Mouse (Mus musculus) kidney, postnatal 14 days (tissue): ENCODE measurements around the gene Plcd3.

Source experiments
- DNase-seq: peaks from one replicate; pipeline ENCODE4 v3.0.0; 2022; ENCODE audit warnings: mixed read lengths

Plcd3 gene

GRCm38 (mm10) chr11:103116959-103117590 is 15.6 kb upstream of the Plcd3 start:
- DNase-seq: peak; percentile 84

DNA sequence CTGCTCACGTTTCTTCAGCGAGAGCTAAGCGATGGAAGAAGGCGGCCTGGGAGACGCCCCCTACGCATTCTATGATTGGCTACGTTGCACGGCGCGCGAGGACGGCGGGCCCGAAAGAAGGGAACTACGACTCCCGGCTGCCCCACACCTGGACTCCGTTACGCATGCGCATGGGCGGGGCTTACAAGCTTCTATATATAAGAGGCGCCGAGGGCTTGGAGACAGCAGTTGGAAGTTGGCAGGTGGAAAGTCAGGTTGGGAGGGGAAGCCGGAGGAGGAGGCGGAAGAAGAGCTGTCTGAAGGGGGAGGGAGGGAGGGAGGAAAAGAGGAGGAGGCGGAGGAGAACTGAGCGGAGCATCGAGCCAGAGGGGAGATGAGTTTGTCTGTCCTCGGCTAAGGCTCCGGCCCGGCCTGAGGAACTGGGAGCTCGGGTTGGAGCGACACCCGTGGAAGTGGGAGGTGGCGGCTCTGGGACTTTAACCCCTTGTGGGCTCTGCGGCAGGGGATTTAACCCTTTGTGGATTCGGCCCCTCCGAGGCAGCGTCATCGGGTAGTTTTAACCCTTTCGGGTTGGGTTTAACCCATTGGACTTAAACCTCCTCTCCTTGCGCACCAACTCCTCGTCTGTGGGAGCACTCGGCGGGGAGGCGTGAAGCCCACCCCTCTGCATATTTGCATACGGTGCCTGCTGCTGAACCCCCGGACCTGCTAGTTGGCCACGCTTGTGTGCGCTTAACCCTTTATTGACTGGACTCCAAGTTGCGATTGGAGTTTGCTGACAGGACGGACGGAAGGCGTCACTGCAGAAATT is 14.8 kb upstream of the Plcd3 start, which contains the start of gene Hexim1:
Gene Hexim1, plus strand, starts transcription at position 224 of the 811 bp plus-strand sequence.
- DNase-seq: peak; percentile 100

DNA sequence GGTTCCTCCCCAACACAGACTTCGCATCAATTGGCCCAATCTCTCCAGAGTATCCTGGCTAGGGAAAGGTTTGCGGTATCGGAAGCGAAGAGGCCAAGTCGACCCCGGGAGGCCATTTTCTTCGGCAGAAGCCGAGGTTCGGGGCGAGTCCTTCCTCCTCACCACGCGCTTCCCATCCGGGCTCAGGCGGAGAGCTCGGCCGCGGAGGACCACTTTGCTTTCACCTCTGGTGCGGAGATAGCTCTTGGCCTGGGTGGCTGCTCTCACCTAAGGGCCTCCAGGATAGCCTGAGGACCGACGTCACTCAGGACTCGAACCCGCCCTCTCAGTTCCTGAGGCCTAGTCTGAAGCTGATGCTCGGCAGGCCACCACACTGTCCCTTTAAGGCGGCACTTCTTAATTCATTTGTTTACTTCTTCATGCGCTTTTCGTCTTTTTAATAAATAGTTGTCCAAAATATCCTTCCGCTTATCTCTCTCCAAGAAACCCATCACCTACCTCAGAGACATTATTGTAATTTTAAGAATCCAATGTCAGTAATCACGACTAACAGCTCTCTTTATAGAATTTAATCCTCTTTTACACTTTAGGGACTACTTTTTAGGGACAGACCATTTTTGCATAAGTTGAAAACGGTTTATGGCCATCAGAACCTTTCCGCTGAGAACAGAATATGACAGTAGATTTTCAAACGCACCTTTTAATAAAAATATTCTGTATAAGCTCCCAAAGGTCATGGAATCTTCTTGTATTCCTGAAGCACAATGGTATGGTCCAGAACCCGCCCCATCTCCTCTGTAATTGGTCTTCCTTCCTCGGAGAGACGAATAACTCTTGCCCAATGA is 13.9 kb upstream of the Plcd3 start:
- DNase-seq: peak; percentile 90

GRCm38 (mm10) chr11:103114270-103114943 is 12.9 kb upstream of the Plcd3 start:
- DNase-seq: no peak

- no peak for DNase-seq
These were observed 12.3 kb upstream of the Plcd3 start for GRCm38 (mm10) chr11:103113771-103114170.

GRCm38 (mm10) chr11:103113005-103113404 is 11.5 kb upstream of the Plcd3 start:
- DNase-seq: no peak

- DNase-seq: no peak
These were observed 11.1 kb upstream of the Plcd3 start for GRCm38 (mm10) chr11:103112552-103112912.

DNA sequence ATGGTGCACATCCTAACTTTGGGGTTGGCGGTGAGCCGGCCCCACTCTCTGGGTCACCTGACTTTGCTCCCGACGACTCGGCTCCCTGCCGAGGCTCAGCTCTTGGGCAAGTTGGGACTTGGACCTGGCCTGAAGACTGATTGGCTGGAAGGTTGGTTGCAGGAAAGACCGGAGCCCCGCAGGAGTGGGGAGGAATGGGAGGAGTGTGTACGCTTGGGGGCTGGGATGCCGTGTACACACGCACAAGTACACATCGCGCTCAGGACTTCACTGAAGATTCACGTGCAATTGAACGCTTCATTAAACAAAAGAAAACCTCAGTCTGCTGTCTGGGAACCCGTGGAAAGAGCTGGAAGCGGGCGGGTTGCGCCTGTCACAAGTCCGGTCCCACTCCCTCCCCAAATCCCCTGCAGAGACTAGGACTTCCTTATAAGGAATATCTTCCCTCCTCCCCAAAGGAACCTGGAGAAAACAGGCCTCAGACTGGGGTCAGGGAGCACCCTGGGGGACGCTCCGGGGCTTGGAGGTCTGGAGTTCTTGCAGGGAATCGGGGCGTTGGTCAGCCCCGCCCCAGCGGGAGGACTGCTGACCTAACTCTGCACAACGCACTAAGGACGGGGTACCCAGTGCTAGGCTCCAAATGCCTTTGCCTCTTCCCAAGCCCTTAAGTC is 10.6 kb upstream of the Plcd3 start:
- peak; percentile 90 for DNase-seq

GRCm38 (mm10) chr11:103111301-103111700 is 9.8 kb upstream of the Plcd3 start:
- peak; percentile 33 for DNase-seq

DNA sequence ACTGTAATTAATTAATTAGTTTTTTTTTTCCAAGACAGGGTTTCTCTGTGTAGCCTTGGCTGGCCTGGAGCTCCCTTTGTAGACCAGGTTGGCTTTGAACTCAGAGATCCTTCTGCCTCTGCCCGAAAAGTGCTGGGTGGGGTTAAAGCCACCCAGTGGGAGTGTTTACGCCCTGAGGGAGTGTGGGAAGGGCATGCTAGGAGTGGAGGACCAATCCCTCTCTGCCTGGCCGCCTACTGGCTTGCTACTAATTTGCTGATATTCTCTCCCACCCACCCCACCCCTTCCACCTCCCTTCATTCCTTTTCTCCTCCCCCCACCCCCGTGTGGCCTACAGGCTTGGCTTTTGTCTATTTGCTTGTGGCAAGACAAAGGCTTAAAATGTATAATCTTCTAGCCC is 4.9 kb upstream of the Plcd3 start:
- DNase-seq: no peak

DNA sequence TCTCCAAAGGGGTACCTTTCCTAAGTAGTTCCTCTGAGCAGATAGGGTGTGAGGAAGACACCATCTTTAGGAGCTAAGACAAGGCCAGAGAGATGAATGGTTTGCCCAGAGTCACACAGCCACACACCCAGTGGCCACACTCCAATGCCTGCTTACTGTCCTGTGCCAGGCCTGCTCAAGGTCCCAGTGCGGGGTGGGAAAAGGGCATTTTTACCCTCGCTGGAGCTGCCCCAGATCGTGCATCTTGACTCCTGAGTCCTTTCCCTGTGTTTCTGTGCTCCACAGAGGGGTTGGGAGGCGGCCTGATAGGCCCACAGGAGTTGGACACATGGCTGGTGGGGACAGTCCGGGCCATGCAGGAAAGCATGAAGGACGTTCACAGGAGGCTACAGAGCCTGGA is 4.4 kb upstream of the Plcd3 start:
- DNase-seq: no peak

DNA sequence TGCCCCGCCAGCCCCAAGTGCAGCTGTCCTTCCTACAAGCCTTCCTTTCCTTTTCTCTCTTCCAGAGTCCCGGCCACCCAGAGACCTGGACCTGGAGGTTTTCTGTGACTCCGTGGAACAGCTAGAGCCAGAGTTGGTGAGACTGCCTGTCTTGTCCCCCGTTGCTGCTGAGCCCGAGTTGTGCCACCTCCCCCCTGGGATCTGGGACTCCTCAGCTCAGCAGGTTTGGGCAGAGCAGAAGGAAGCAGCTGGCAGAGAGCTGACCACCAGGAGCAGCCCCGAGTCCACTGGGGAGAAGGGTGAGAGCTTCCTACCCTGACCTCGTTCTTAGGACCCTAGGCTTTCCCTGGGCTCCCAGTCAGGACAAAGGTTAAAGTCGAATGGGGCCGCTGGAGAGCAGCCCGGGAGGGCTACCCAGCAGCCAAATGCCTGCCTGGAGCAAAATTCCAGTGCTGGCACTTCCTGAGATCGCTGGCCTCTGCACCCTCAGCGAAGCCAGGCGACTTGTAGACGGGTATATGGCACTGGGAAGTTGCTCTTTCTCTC is 3.8 kb upstream of the Plcd3 start:
- DNase-seq: peak; percentile 84

DNA sequence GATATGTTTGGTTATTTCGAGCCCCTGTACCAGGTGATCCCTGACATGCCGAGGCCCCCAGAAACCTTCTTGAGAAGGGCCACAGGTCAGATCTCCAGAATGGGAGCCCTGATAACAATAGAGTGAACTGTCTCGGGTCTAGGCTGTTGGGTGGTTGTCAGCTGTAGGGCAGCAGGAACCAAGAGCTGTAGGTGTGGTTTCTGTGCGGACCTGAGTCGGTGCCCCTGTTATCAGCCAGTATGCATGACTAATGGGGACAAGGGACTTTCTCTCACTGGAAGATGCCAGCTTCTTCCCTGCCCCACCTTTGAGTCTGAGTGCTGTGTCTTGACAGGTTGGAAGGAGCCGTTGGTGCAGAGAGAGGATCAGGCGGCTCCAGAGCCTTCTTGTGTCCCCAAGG is 3.0 kb upstream of the Plcd3 start:
- no peak for DNase-seq

- DNase-seq: peak; percentile 40
These were observed 2.2 kb upstream of the Plcd3 start for GRCm38 (mm10) chr11:103103621-103104020.

GRCm38 (mm10) chr11:103102725-103103349 is 1.4 kb upstream of the Plcd3 start:
- DNase-seq: peak; percentile 98

- DNase-seq: peak; percentile 81
These were observed 526 bp upstream of the Plcd3 start for GRCm38 (mm10) chr11:103101866-103102501.

- DNase-seq: no peak
These were observed 1.1 kb downstream of the Plcd3 start for GRCm38 (mm10) chr11:103100361-103100760.

GRCm38 (mm10) chr11:103099352-103099940 is 2.0 kb downstream of the Plcd3 start:
- DNase-seq: no peak

GRCm38 (mm10) chr11:103098531-103099190 is 2.8 kb downstream of the Plcd3 start:
- no peak for DNase-seq
